11 mouse cellular contexts compared by ENCODE assay signal in the genomic region with DNA sequence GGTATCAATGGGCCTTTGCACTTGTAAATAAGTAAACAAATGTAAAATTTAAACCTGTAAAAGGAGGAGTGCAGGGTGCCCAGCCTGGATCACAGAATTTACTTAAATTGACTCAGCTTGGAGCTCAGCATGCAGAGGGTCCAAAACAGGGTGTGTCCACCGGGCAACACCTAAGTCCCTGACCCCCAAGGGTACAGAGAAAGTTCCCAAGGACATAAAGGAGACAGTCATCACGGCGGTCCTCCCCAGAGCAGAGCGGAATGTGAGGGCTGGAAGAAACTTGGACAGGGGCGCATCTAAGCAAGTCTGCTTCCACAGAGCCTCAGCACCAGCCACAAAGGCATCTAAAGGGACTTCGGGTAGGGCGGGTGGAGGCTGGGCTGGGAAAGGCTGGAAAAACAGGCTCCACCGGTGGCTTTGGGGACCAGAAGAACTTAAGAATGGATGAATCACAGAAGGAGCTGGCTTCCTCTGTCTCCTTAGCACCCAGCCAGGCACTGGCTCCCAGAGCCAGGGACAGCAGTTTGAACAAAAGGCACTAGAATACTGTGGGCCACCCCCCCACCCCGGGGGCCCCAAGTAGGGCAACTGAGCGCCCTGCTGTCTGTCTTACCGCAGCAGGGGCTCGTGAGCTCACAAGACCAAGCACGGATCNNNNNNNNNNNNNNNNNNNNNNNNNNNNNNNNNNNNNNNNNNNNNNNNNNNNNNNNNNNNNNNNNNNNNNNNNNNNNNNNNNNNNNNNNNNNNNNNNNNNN. TPM values are rescaled to one million over a fixed set of nuclear protein-coding genes. Genes with fewer than 3 reads are reported as not detected.
DNase-seq lines count a peak whose midpoint lies in the region; ATAC-seq and TF ChIP-seq lines count a peak whose summit lies in the region.
"Had no signal": no experiment of that assay in that cellular context is flagged by ENCODE, and none has a peak within 500 bp of the region (broad histone marks: within the 10 kb centered on the region; RNA-seq: fewer than 3 reads in every experiment).

No protein-coding gene starts in this region.

- WGBS in heart, embryonic 10.5 days: 25% methylated on average over 13 of the region's 13 CpGs
- WGBS in heart, adult 2 months: 54% methylated on average over 13 of the region's 13 CpGs
- WGBS in liver, postnatal 0 days (ENCODE audit: insufficient replicate concordance): 50% methylated on average over 13 of the region's 13 CpGs
- WGBS in liver, embryonic 11.5 days: 46% methylated on average over 13 of the region's 13 CpGs
- 30% methylated on average over 13 of the region's 13 CpGs for WGBS in intestine, embryonic 16.5 days
- WGBS in stomach, embryonic 14.5 days: 35% methylated on average over 13 of the region's 13 CpGs

- intact Hi-C loops in heart, adult 2 months (cut with DNase I): no loop called here

- DNase-seq in heart, embryonic 10.5 days (ENCODE audit: low spot score): no peak
- no peak for DNase-seq in heart, adult 2 months
- no peak for DNase-seq in liver, postnatal 0 days
- DNase-seq in liver, embryonic 11.5 days (ENCODE audit: low spot score): no peak
- DNase-seq in cerebellum, postnatal 4 days (ENCODE audit: low spot score in 2 of 2): no peak
- DNase-seq: layer of hippocampus, postnatal 36 days had no signal

- ATAC-seq in liver, postnatal 0 days: peak; percentile 5; the same call in 1 of the 2 replicates
- ATAC-seq in liver, embryonic 11.5 days (replicated peaks; ENCODE audit: low FRiP score): no peak
- ATAC-seq in intestine, embryonic 16.5 days: 0 out of 2 replicates have a peak, but pooled peaks have one; percentile 14
- peak; percentile 60; the same call in 1 of the 2 replicates for ATAC-seq in stomach, embryonic 14.5 days (ENCODE audit: insufficient number of reproducible peaks, insufficient read depth, low FRiP score, low read depth)
- ATAC-seq in megakaryocyte, adult 5-6 weeks (ENCODE audit: poor library complexity, severe bottlenecking): no peak

- no peaks in the 10 kb centered on the region for H3K9me3 ChIP-seq in heart, embryonic 10.5 days
- no peaks in the 10 kb centered on the region for H3K9me3 ChIP-seq in liver, postnatal 0 days (ENCODE audit: low read length)
- H3K9me3 ChIP-seq in liver, embryonic 11.5 days (ENCODE audit: control insufficient read depth, low read length): no peaks in the 10 kb centered on the region
- no peaks in the 10 kb centered on the region for H3K9me3 ChIP-seq in intestine, embryonic 16.5 days (ENCODE audit: control insufficient read depth, low read length)
- no peaks in the 10 kb centered on the region for H3K9me3 ChIP-seq in stomach, embryonic 14.5 days (ENCODE audit: control insufficient read depth, low read depth, low read length)

- H3K79me2 ChIP-seq in heart, adult 2 months (replicated peaks; ENCODE audit: control insufficient read depth, insufficient read depth, low read length): no peaks in the 10 kb centered on the region

- TF ChIP-seq CTCF in heart, adult 2 months (IDR thresholded peaks at IDR 0.05): no peak
- no peak for TF ChIP-seq CTCF in liver, postnatal 0 days (IDR thresholded peaks at IDR 0.05; ENCODE audit: low read depth)

- H3K4me3 ChIP-seq in heart, embryonic 10.5 days: peak overlapping the region; percentile 22; the same call in 1 of the 2 replicates
- H3K4me3 ChIP-seq in heart, adult 2 months: no peak overlapping the region
- no peak overlapping the region for H3K4me3 ChIP-seq in liver, postnatal 0 days (ENCODE audit: low read depth, low read length)
- H3K4me3 ChIP-seq in liver, embryonic 11.5 days (ENCODE audit: low read depth, low read length): no peak overlapping the region
- no peak overlapping the region for H3K4me3 ChIP-seq in intestine, embryonic 16.5 days (ENCODE audit: low read length)
- no peak overlapping the region for H3K4me3 ChIP-seq in stomach, embryonic 14.5 days (ENCODE audit: low read depth, low read length)

- H3K4me1 ChIP-seq in heart, embryonic 10.5 days: peaks cover 71% of the 10 kb centered on the region
- peaks cover 2% of the 10 kb centered on the region; the same call in 1 of the 2 replicates for H3K4me1 ChIP-seq in heart, adult 2 months (ENCODE audit: control insufficient read depth, insufficient read depth, low read length)
- 0 out of 2 replicates have a peak, but pooled peaks cover 3% of the 10 kb centered on the region for H3K4me1 ChIP-seq in liver, postnatal 0 days (ENCODE audit: insufficient read depth)
- peaks cover 18% of the 10 kb centered on the region for H3K4me1 ChIP-seq in liver, embryonic 11.5 days (replicated peaks; ENCODE audit: control insufficient read depth, insufficient read depth, low read length)
- peaks cover 56% of the 10 kb centered on the region for H3K4me1 ChIP-seq in intestine, embryonic 16.5 days (ENCODE audit: control insufficient read depth, insufficient read depth, low read length)
- peaks cover 47% of the 10 kb centered on the region for H3K4me1 ChIP-seq in stomach, embryonic 14.5 days (ENCODE audit: control insufficient read depth, insufficient read depth, low read length)

- H3K9ac ChIP-seq in heart, adult 2 months (ENCODE audit: low read depth, low read length): no peak overlapping the region
- H3K9ac ChIP-seq in liver, postnatal 0 days (replicated peaks): no peak overlapping the region
- H3K9ac ChIP-seq in liver, embryonic 11.5 days (ENCODE audit: low read depth, low read length): no peak overlapping the region
- H3K9ac ChIP-seq in intestine, embryonic 16.5 days (ENCODE audit: low read depth, low read length): no peak overlapping the region
- H3K9ac ChIP-seq in stomach, embryonic 14.5 days (replicated peaks; ENCODE audit: low read depth, low read length): no peak overlapping the region

- no peak for TF ChIP-seq POLR2A in heart, adult 2 months (IDR thresholded peaks at IDR 0.05; ENCODE audit: insufficient read depth, low read depth, low read length)

- no peak for TF ChIP-seq EP300 in heart, adult 2 months (IDR thresholded peaks at IDR 0.05; ENCODE audit: insufficient read depth, low read depth, low read length)
- no peak for TF ChIP-seq EP300 in liver, postnatal 0 days (IDR thresholded peaks at IDR 0.05; ENCODE audit: low read depth)

- H3K27me3 ChIP-seq in heart, embryonic 10.5 days (ENCODE audit: insufficient read depth, poor library complexity, severe bottlenecking): no peaks in the 10 kb centered on the region
- H3K27me3 ChIP-seq in heart, adult 2 months (ENCODE audit: control insufficient read depth, insufficient read depth, low read length): no peaks in the 10 kb centered on the region
- no peaks in the 10 kb centered on the region for H3K27me3 ChIP-seq in liver, postnatal 0 days (ENCODE audit: insufficient read depth, low read length)
- H3K27me3 ChIP-seq in liver, embryonic 11.5 days (replicated peaks; ENCODE audit: control insufficient read depth, insufficient read depth, low read length): no peaks in the 10 kb centered on the region
- H3K27me3 ChIP-seq in intestine, embryonic 16.5 days (replicated peaks; ENCODE audit: control insufficient read depth, insufficient read depth, low read length): no peaks in the 10 kb centered on the region
- H3K27me3 ChIP-seq in stomach, embryonic 14.5 days (ENCODE audit: control insufficient read depth, insufficient read depth, low read length): no peaks in the 10 kb centered on the region

- no peak overlapping the region; the same call in 1 of the 2 replicates for H3K4me2 ChIP-seq in liver, postnatal 0 days (ENCODE audit: low read depth, low read length)
- no peak overlapping the region for H3K4me2 ChIP-seq in liver, embryonic 11.5 days
- H3K4me2 ChIP-seq in intestine, embryonic 16.5 days (ENCODE audit: low read depth, low read length): peak overlapping the region; percentile 22; the same call in 1 of the 2 replicates
- H3K4me2 ChIP-seq in stomach, embryonic 14.5 days (replicated peaks; ENCODE audit: low read depth, low read length): peak overlapping the region; percentile 20; the same call in 1 of the 2 replicates

- H3K36me3 ChIP-seq in heart, embryonic 10.5 days: no peaks in the 10 kb centered on the region
- H3K36me3 ChIP-seq in heart, adult 2 months (ENCODE audit: control insufficient read depth, insufficient read depth, low read length): no peaks in the 10 kb centered on the region
- no peaks in the 10 kb centered on the region for H3K36me3 ChIP-seq in liver, postnatal 0 days (replicated peaks; ENCODE audit: insufficient read depth, low read length)
- no peaks in the 10 kb centered on the region for H3K36me3 ChIP-seq in liver, embryonic 11.5 days (ENCODE audit: control insufficient read depth, insufficient read depth, low read length)
- no peaks in the 10 kb centered on the region for H3K36me3 ChIP-seq in intestine, embryonic 16.5 days (ENCODE audit: control insufficient read depth, insufficient read depth, low read length)
- H3K36me3 ChIP-seq in stomach, embryonic 14.5 days (ENCODE audit: control insufficient read depth, insufficient read depth, low read length): no peaks in the 10 kb centered on the region

- peak overlapping the region; percentile 85 for H3K27ac ChIP-seq in heart, embryonic 10.5 days
- no peak overlapping the region for H3K27ac ChIP-seq in heart, adult 2 months
- H3K27ac ChIP-seq in liver, postnatal 0 days (ENCODE audit: low read depth): no peak overlapping the region
- H3K27ac ChIP-seq in liver, embryonic 11.5 days (ENCODE audit: low read depth, low read length): no peak overlapping the region
- 0 out of 2 replicates have a peak overlapping the region, but pooled peaks have one; percentile 41 for H3K27ac ChIP-seq in intestine, embryonic 16.5 days (ENCODE audit: low read length)
- peak overlapping the region; percentile 72 for H3K27ac ChIP-seq in stomach, embryonic 14.5 days (ENCODE audit: low read length)

RNA-seq across cellular contexts. Expression of a gene that starts 10.2 kb away (rescaled TPM):
- 11.2 and 12.2 TPM in 2 replicates for polyA plus RNA-seq in heart, embryonic 10.5 days (2016; fragmentation: Nextera tagmentation; extraction: Ambion mirVana)
- total RNA-seq in heart, adult 2 months (2021): 1 to 10 TPM; 2.4 to 3.4 TPM
- polyA plus RNA-seq in heart, adult 2 months (2012; rRNA removed): 3.8 and 5.7 TPM in 2 replicates
- 0.72 and 0.74 TPM in 2 replicates for polyA plus RNA-seq in liver, postnatal 0 days (2015; fragmentation: Nextera tagmentation; extraction: Ambion mirVana)
- 4.0 and 4.4 TPM in 2 replicates for polyA plus RNA-seq in liver, embryonic 11.5 days (2014; fragmentation: Nextera tagmentation; extraction: Ambion mirVana)
- 10.7 and 11.3 TPM in 2 replicates for polyA plus RNA-seq in intestine, embryonic 16.5 days (2015; fragmentation: Nextera tagmentation; extraction: Ambion mirVana)
- 12.5 and 14.3 TPM in 2 replicates for polyA plus RNA-seq in stomach, embryonic 14.5 days (2014; fragmentation: Nextera tagmentation; extraction: Ambion mirVana)
- 0.05 and 0.07 TPM in 2 replicates for total RNA-seq in megakaryocyte, adult 5-6 weeks (2015)
- total RNA-seq in megakaryocyte, adult 5-6 weeks (2017): 0.18 TPM in 1 of 2 replicates, not detected in the other
- total RNA-seq: neutrophil, adult 5-6 weeks had no signal
- polyA plus RNA-seq: C2C12 had no signal

Comparison
In these comparisons a context has a peak if more than half of its experiments do, and no peak if none do; other contexts are left out.
1. H3K27ac ChIP-seq: peak in heart, embryonic 10.5 days (single experiment), intestine, embryonic 16.5 days (single experiment) and stomach, embryonic 14.5 days (single experiment); none in heart, adult 2 months (single experiment), liver, postnatal 0 days (single experiment) and liver, embryonic 11.5 days (single experiment).
2. ATAC-seq: peak in liver, postnatal 0 days (single experiment), intestine, embryonic 16.5 days (single experiment) and stomach, embryonic 14.5 days (single experiment); none in liver, embryonic 11.5 days (single experiment) and megakaryocyte, adult 5-6 weeks (single experiment).
3. H3K4me2 ChIP-seq: peak in intestine, embryonic 16.5 days (single experiment) and stomach, embryonic 14.5 days (single experiment); none in liver, postnatal 0 days (single experiment) and liver, embryonic 11.5 days (single experiment).